Mouse (Mus musculus): ENCODE results near the gene Gstt2. TPM values are rescaled to one million over a fixed set of nuclear protein-coding genes. Genes with fewer than 3 reads are reported as not detected.

The Gstt2 gene
- polyA plus RNA-seq, 1 experiment from 2014 or later = 6.3 TPM

DNA sequence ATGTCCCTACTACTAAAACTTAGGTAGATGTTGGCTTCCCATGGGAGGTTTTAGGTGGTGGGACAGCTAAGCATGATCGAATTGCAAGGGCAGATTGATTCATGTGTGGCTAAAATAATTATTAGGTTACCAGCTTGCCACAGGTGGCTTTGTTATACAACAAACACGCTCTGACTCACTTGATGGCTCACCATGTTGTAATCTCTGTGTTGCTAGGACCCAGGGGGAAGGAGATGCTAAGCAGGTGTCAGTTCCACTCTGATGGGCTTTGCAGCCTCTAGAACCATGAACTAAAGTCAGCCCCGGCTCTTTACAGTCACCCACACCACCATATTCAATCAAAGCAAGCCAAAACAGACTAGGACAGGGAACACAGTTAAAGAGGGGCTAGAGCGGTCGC, 17.3 kb downstream of the Gstt2 start:
- Histone ChIP-seq H3K4me2 (no peak overlapping the region), H3K36me3 (no peaks in the 10 kb centered on the region), H3K4me3 (replicated peaks) (no peak overlapping the region), H3K27ac (replicated peaks) (no peak overlapping the region), H3K9ac (replicated peaks) (no peak overlapping the region), H3K27me3 (replicated peaks) (0 out of 2 replicates have a peak, but pooled peaks cover 5% of the 10 kb centered on the region), H3K9me3 (replicated peaks) (no peaks in the 10 kb centered on the region), H3K4me1 (no peaks in the 10 kb centered on the region)
- no peak for ATAC-seq (ENCODE audit: low FRiP score)
- WGBS = 90% methylated on average over 5 of the region's 5 CpGs

DNA sequence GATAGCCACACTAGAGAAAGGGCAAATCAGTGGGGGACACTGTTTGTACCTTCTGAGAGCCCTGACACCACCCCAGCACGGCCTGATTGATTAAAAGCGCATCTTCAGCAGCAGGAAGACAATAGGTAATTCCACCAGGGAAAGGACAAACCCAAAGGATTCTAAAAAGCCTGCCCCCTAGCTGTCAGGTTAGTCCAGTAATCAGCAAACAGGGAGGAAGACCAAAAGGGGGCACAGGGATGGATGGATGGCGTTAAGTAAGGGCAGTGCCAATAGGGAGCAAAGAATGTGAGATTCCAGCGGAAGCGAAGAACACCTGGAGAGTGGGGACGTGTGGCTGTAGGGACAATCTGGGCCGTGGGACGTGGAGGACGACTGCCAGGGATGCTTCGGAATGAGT, 18.6 kb downstream of the Gstt2 start:
- no peaks in the 10 kb centered on the region for H3K9me3 ChIP-seq (replicated peaks)
- no peak overlapping the region for H3K27ac ChIP-seq (replicated peaks)
- H3K4me3 ChIP-seq (replicated peaks) = no peak overlapping the region
- no peaks in the 10 kb centered on the region for H3K36me3 ChIP-seq
- 65% methylated on average over 10 of the region's 10 CpGs for WGBS
- no peaks in the 10 kb centered on the region for H3K4me1 ChIP-seq
- H3K4me2 ChIP-seq = no peak overlapping the region
- no peak overlapping the region for H3K9ac ChIP-seq (replicated peaks)
- H3K27me3 ChIP-seq (replicated peaks) = 0 out of 2 replicates have a peak, but pooled peaks cover 5% of the 10 kb centered on the region
- ATAC-seq (ENCODE audit: low FRiP score) = no peak

DNA sequence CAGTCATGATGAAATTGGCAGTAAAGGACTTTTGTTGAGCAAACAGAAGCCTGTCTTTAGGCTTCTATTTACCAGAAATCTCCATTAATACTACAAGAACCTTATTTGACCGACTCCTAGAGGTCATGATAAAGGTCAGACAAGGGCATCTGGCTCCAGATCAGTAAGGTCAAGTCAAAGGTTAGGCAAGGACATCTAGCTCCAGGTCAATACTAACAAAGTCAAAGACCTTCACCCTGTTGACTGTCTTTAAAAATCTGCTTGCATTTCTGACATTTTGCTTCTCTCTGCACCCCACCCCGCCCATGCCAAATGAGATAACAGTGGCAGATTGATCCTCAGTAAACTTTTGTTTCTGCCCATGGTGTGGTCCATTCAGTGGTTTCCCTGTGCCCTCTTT, 33.0 kb downstream of the Gstt2 start:
- no peak overlapping the region for H3K4me3 ChIP-seq (replicated peaks)
- no peak overlapping the region for H3K27ac ChIP-seq (replicated peaks)
- no peaks in the 10 kb centered on the region for H3K4me1 ChIP-seq
- H3K9me3 ChIP-seq (replicated peaks) = no peaks in the 10 kb centered on the region
- H3K9ac ChIP-seq (replicated peaks) = no peak overlapping the region
- H3K27me3 ChIP-seq (replicated peaks) = no peaks in the 10 kb centered on the region; the same call in 1 of the 2 replicates
- H3K4me2 ChIP-seq = no peak overlapping the region
- ATAC-seq (ENCODE audit: low FRiP score) = no peak
- no peaks in the 10 kb centered on the region for H3K36me3 ChIP-seq
- WGBS = 70% methylated on average over 2 of the region's 2 CpGs

DNA sequence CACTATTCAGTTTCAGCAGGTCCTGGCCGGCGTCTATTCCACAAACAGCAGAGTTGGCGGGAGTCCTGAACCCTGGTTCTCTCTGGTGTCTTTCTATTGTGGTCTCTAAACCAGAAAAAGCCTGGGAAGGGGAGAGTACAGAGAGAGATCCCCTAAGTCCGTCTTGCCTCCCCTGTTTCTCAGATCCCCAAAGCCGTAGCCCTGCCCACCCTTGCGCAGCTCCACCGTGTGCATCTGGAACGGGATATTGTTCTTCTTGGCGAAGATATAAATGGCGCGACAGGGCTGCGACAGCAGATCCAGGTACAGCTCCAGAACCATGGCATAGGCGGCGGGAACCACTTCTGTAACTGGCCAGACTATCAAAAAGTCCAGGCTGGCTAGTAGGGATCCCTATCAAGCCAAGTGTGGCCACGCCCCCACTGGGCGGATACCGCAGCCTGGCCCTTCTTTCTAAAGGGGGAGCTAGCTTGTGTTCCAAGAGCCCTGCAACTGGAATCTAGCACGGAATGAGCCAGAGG, 39.0 kb downstream of the Gstt2 start, which contains the start of gene Gstt1:
Gstt1 (minus strand) TSS at position 409 of the 521 bp plus-strand sequence.
- no peak within 1 kb of the TSS for H3K27ac ChIP-seq (replicated peaks)
- peak within 1 kb of the TSS; percentile 42 for H3K4me3 ChIP-seq (replicated peaks)
- peaks cover 27% of the 10 kb centered on the region for H3K4me1 ChIP-seq
- no peaks in the 10 kb centered on the region for H3K9me3 ChIP-seq (replicated peaks)
- peak within 1 kb of the TSS; percentile 42 for H3K9ac ChIP-seq (replicated peaks)
- WGBS = 2% methylated on average over 18 of the region's 18 CpGs
- ATAC-seq (ENCODE audit: low FRiP score) = peak; percentile 50; the same call in 1 of the 2 replicates
- H3K27me3 ChIP-seq (replicated peaks) = peaks cover 10% of the 10 kb centered on the region; the same call in 1 of the 2 replicates
- H3K36me3 ChIP-seq = no peaks in the 10 kb centered on the region
- peak within 1 kb of the TSS; percentile 79 for H3K4me2 ChIP-seq

DNA sequence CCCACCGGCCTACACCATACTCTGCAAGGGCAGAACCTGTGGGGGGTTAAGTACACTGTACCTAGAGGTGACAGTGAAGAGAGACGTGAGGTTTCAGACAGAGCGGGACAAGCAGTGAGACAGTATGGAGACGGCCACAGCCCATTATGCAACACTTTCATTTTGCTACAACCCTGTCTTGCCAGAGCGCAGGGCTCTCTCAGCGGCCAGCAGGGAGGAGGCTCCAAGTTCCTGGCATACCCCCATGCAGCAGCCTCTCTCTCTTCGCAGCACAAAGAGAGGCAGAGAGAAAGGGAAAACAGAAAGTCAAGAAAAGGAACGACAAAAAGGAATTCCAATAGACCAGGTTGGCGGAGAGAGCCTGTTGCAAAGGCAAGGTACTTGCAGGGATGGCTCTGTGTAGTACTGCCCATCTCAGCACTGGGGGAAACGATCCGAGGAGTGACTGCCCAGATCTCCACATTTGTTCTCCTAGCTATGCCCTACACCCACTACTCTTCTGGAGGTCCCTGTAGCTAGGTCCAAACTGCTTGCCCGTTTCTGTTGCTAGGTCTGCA, 39.5 kb downstream of the Gstt2 start:
- H3K4me1 ChIP-seq = peaks cover 27% of the 10 kb centered on the region
- H3K9me3 ChIP-seq (replicated peaks) = no peaks in the 10 kb centered on the region
- H3K27me3 ChIP-seq (replicated peaks) = peaks cover 10% of the 10 kb centered on the region; the same call in 1 of the 2 replicates
- H3K4me2 ChIP-seq = peak overlapping the region; percentile 79
- H3K4me3 ChIP-seq (replicated peaks) = peak overlapping the region; percentile 42
- H3K9ac ChIP-seq (replicated peaks) = peak overlapping the region; percentile 42
- H3K27ac ChIP-seq (replicated peaks) = no peak overlapping the region
- 2% methylated on average over 12 of the region's 12 CpGs for WGBS
- no peaks in the 10 kb centered on the region for H3K36me3 ChIP-seq
- peak; percentile 53; the same call in 1 of the 2 replicates for ATAC-seq (ENCODE audit: low FRiP score)

DNA sequence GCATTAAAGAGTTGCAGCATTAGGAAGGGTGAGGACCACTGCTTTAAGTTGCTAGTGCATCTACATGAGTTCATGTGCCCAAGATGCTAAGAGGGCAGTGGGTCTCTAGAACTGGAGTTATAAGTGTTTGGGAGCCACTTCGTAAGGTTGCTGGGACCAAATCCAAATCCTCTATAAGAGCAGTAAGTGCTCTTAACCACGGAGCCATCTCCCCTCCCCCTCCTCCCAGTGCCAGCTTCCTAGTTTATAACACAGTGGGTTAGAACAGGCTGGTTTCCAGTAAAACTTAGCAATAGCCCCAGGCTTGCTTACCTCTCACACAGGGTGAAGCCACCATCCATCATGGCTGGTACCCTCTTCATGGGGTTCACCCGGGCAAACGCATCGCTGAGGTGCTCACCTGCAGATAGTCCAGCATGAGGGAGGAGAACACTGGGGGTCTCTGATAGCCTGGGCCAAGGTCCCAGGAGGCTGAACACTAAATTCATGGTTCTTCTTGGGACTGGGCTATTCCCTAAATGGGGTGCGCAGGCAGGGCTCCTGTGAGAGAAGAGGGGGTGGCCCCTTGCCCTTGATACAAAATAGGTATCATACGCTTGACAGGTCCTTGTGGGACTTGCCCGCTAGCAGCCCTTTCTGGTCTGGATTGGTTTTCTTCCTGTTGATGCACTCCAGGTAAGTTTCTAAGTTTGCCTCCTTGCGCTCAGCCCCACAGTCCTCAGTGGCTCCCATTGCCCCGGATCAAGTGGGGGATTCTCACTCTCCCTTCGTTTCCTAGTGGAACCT, 40.3 kb downstream of the Gstt2 start:
- peak overlapping the region; percentile 79 for H3K4me2 ChIP-seq
- H3K36me3 ChIP-seq = no peaks in the 10 kb centered on the region
- H3K27me3 ChIP-seq (replicated peaks) = peaks cover 10% of the 10 kb centered on the region; the same call in 1 of the 2 replicates
- no peak overlapping the region for H3K9ac ChIP-seq (replicated peaks)
- H3K27ac ChIP-seq (replicated peaks) = no peak overlapping the region
- peak overlapping the region; percentile 42; the same call in 1 of the 2 replicates for H3K4me3 ChIP-seq (replicated peaks)
- no peak for ATAC-seq (ENCODE audit: low FRiP score)
- 50% methylated on average over 11 of the region's 11 CpGs for WGBS
- H3K9me3 ChIP-seq (replicated peaks) = no peaks in the 10 kb centered on the region
- peaks cover 27% of the 10 kb centered on the region for H3K4me1 ChIP-seq

DNA sequence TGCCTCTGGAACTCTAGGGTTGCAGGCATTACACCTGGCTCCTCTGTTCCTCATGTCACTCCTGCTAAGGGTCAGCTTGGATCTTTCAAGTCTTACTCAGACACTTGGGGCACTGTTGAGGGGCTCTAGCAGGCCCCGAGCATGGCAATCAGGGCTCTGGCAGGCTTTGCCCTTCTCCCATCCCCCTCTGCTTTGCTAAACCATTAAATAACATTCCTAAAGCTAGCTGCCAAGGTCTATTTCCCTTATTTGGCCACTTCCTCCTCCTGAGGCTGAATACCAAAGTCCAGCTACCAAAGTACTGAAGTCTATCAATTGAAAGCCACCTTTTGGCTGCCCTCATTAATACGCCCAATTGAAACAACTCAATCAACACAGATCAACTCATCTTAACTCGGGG, 42.3 kb downstream of the Gstt2 start:
- no peak overlapping the region for H3K9ac ChIP-seq (replicated peaks)
- no peak overlapping the region for H3K27ac ChIP-seq (replicated peaks)
- no peaks in the 10 kb centered on the region for H3K36me3 ChIP-seq
- H3K4me1 ChIP-seq = peaks cover 27% of the 10 kb centered on the region
- ATAC-seq (ENCODE audit: low FRiP score) = no peak
- H3K27me3 ChIP-seq (replicated peaks) = peaks cover 10% of the 10 kb centered on the region; the same call in 1 of the 2 replicates
- no peak overlapping the region for H3K4me2 ChIP-seq
- H3K4me3 ChIP-seq (replicated peaks) = no peak overlapping the region
- H3K9me3 ChIP-seq (replicated peaks) = no peaks in the 10 kb centered on the region
- WGBS = 41% methylated on average over 3 of the region's 3 CpGs

DNA sequence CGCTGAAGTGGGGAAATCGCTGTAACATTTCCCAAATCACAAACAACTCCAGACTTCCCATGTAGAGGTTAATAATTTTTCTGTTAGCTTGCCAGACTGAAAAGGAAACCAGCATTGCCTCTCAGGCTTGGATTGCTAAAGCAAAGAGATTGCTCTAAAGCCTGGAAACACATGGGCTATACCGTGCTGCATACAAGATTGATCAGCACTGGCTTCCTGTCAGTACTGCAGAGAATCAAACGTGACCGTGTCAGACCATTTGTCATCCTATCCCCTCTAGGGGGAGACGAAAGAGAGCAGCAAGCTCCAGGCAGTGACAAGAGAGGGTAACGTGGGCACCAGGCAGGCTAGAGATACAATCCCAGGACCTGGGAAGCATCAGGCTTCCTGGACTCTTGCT, 46.5 kb downstream of the Gstt2 start:
- Histone ChIP-seq H3K4me1 (peaks cover 9% of the 10 kb centered on the region; the same call in 1 of the 2 replicates), H3K27ac (replicated peaks) (no peak overlapping the region), H3K27me3 (replicated peaks) (no peaks in the 10 kb centered on the region), H3K9ac (replicated peaks) (no peak overlapping the region), H3K9me3 (replicated peaks) (no peaks in the 10 kb centered on the region), H3K4me3 (replicated peaks) (no peak overlapping the region), H3K36me3 (no peaks in the 10 kb centered on the region), H3K4me2 (no peak overlapping the region)
- 21% methylated on average over 7 of the region's 7 CpGs for WGBS
- no peak for ATAC-seq (ENCODE audit: low FRiP score)

DNA sequence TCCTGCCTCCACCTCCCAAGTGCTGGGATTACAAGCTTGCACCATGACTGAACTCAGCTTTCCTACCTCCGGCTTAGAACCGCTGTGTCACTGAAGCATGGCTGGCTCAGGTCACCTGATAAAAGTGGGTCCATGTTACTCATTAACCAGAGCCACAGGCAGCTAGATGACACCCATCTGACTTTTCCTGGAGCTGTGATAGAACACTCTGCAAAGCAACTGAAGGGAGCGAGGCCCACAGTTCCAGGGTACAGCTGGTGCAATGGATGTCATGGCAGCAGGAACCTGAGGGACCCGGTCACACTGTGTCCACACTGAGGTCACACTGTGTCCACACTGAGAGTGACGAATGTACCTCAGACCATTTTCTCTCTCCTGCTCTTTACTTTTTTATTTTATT, 47.4 kb downstream of the Gstt2 start:
- 91% methylated on average over 5 of the region's 5 CpGs for WGBS
- no peaks in the 10 kb centered on the region for H3K27me3 ChIP-seq (replicated peaks)
- no peak for ATAC-seq (ENCODE audit: low FRiP score)

DNA sequence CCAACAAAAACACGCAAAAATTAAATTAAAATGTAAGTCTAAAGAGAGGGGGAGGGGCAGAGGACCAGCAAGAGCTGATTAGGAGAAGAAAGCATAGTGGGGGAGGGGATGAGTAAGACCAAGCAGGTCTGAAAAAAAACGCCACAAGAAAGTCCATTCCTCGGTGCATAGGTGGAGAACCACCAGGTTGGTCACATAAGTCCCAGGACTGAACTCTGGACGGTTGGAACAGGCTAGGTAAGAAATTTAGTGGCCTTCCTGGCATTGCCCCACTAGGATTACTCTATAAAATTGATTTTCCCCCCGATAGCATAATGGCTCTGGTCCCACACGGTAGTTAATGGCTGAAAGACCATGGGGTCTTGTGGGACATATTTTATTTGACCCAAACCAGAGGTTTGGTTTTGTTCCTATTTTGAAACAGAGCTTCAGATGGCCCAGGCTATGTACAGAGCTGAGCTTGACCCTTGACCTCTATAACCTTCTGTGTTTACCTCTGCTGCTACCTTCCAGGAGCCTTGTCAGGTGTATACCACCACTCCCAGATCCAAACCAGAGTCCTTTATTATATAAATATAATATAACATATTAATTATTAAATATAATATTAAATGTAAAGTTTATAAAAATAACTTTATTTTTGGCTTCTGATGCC, 48.0 kb downstream of the Gstt2 start:
- 77% methylated on average over 6 of the region's 6 CpGs for WGBS
- no peak overlapping the region for H3K27ac ChIP-seq (replicated peaks)
- peaks cover under 1% of the 10 kb centered on the region; the same call in 1 of the 2 replicates for H3K27me3 ChIP-seq (replicated peaks)
- no peak for ATAC-seq (ENCODE audit: low FRiP score)
- no peak overlapping the region for H3K4me3 ChIP-seq (replicated peaks)
- no peak overlapping the region for H3K4me2 ChIP-seq
- H3K9me3 ChIP-seq (replicated peaks) = no peaks in the 10 kb centered on the region
- H3K36me3 ChIP-seq = no peaks in the 10 kb centered on the region
- no peak overlapping the region for H3K9ac ChIP-seq (replicated peaks)
- H3K4me1 ChIP-seq = no peaks in the 10 kb centered on the region

More for the DNA sequence above, 47.4 kb downstream of the Gstt2 start:
- H3K9ac ChIP-seq (replicated peaks) = no peak overlapping the region
- H3K4me3 ChIP-seq (replicated peaks) = no peak overlapping the region
- peaks cover 5% of the 10 kb centered on the region; the same call in 1 of the 2 replicates for H3K4me1 ChIP-seq
- no peaks in the 10 kb centered on the region for H3K9me3 ChIP-seq (replicated peaks)
- H3K4me2 ChIP-seq = no peak overlapping the region
- H3K27ac ChIP-seq (replicated peaks) = no peak overlapping the region
- no peaks in the 10 kb centered on the region for H3K36me3 ChIP-seq

DNA sequence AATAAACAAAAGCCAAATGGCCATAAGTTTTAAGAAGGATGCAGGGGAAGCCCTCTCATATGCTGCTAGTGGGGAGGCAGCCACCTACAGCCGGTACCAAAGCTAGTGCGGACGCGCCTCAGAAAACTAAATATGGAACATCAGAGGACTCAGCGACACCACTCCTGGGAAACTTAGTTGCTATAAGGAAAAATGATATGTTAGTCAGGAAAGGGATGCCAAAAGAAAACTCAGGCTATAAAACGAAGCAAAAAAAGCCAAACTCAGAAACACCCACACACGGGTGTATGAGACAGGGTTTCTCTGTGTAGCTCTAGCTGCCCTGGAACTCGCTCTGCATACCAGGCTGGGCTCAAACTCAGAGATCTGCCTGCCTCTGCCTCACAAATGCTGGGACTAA, 48.9 kb downstream of the Gstt2 start:
- ATAC-seq (ENCODE audit: low FRiP score) = no peak
- no peak overlapping the region for H3K4me2 ChIP-seq
- peaks cover 6% of the 10 kb centered on the region; the same call in 1 of the 2 replicates for H3K27me3 ChIP-seq (replicated peaks)
- no peaks in the 10 kb centered on the region for H3K9me3 ChIP-seq (replicated peaks)
- 95% methylated on average over 8 of the region's 8 CpGs for WGBS
- H3K4me1 ChIP-seq = no peaks in the 10 kb centered on the region
- H3K4me3 ChIP-seq (replicated peaks) = no peak overlapping the region
- H3K27ac ChIP-seq (replicated peaks) = no peak overlapping the region
- H3K36me3 ChIP-seq = no peaks in the 10 kb centered on the region
- no peak overlapping the region for H3K9ac ChIP-seq (replicated peaks)
